Mouse (Mus musculus) hindbrain, postnatal 0 days (tissue): ENCODE data around the gene Gm20388. TPM values are rescaled to one million over a fixed set of nuclear protein-coding genes. Genes with fewer than 3 reads are reported as not detected.

Source experiments
- ATAC-seq: fragments of 200-750 bp; cut with Nextera tagmentation; 2 replicates; pipeline ENCODE4 v1.8.0; 2017; ENCODE audit warnings: mild to moderate bottlenecking, moderate TSS enrichment, moderate library complexity
- DNase-seq: peaks from one replicate; pipeline ENCODE4 v3.0.0-alpha.2; 2015; ENCODE audit warnings: low spot score
- H3K27ac ChIP-seq: fragments of 300-500 bp; sonication (generic); 2 replicates; pipeline ENCODE4 v1.5.1; 2014; ENCODE audit warnings: mild to moderate bottlenecking
- H3K27me3 ChIP-seq: fragments of 300-500 bp; sonication (generic); 2 replicates; pipeline ENCODE4 v1.6.1; 2014; ENCODE audit warnings: low read length, mixed read lengths; ENCODE audit not compliant: insufficient read depth
- H3K36me3 ChIP-seq: fragments of 300-500 bp; sonication (generic); 2 replicates; pipeline ENCODE4 v1.6.1; 2014; ENCODE audit warnings: low read length, mixed read lengths; ENCODE audit not compliant: insufficient read depth
- H3K4me1 ChIP-seq: fragments of 300-500 bp; sonication (generic); 2 replicates; pipeline ENCODE4 v1.6.1; 2014; ENCODE audit warnings: antibody characterized with exemption, low read length, mixed read lengths; ENCODE audit not compliant: insufficient read depth
- H3K4me2 ChIP-seq: fragments of 300-500 bp; sonication (generic); 2 replicates; pipeline ENCODE4 v1.6.1; 2014; ENCODE audit warnings: low read depth, mild to moderate bottlenecking, low read length, moderate library complexity, mixed read lengths
- H3K4me3 ChIP-seq: fragments of 300-500 bp; sonication (generic); 2 replicates; pipeline ENCODE4 v1.5.1; 2014; ENCODE audit warnings: low read length
- H3K9ac ChIP-seq: fragments of 300-500 bp; sonication (generic); replicated peaks from 2 replicates; pipeline ENCODE4 v1.6.1; 2014; ENCODE audit warnings: mild to moderate bottlenecking, low read length, moderate library complexity, mixed read lengths
- H3K9me3 ChIP-seq: fragments of 300-500 bp; sonication (generic); 2 replicates; pipeline ENCODE4 v1.6.1; 2016; ENCODE audit warnings: low read length, mixed read lengths
- CTCF ChIP-seq: IDR thresholded peaks from 2 replicates; pipeline ENCODE4 v1.5.1; 2016; ENCODE audit warnings: antibody characterized with exemption, control low read depth, low read depth
- WGBS: fragments of 180-500 bp; shearing (Covaris S2); extraction: QIAGEN DNeasy Blood & Tissue Kit; methylation state at CpG from one replicate; pipeline ENCODE4 v1.1.7; 2014; 5-methylcytosine and 5-hydroxymethylcytosine counted together
- polyA plus RNA-seq: library from polyadenylated mRNA; unstranded; fragments of >200 nt; fragmentation: Nextera tagmentation; extraction: Ambion mirVana; gene quantifications from 2 replicates; pipeline ENCODE4 v1.2.1, GENCODE M21; 2015
- total RNA-seq: library from RNA; depleted of rRNA; stranded (reverse); fragments of >200 nt; gene quantifications from 2 replicates; pipeline ENCODE4 v1.2.3, GENCODE M21; 2014

Gm20388 gene
- total and polyA plus RNA-seq, 2 experiments from 2014 or later, result 71.3 TPM; not detected in 1

DNA sequence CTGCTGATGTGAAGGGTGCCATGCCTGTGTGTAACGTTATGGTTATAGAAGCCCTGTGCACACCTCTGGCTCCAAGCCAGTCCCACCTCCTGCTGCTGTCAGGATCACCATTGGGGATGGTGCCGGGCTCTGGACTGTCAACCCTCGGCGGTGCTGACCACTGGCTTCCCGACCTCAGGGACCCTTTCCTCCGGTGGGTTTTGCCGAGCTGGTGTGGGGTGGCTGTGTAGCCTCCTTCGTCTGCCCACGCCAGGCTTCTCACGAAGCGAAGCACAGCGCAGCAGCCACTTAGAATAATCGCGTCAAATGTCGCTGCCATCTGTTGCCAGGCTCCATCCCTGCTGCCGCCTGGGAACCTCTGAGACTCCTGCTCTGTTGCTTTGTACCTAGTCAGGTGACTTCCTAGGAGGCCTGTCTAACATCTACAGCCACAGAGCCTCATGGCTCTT, 637.7 kb downstream of the Gm20388 start:
- no peak for TF ChIP-seq CTCF
- H3K27me3 ChIP-seq, result no peaks in the 10 kb centered on the region
- 34% methylated on average over 16 of the region's 16 CpGs for WGBS
- peak overlapping the region; percentile 35; the same call in 1 of the 2 replicates for H3K9ac ChIP-seq
- DNase-seq (peak; percentile 66), ATAC-seq (no peak)
- H3K4me1 ChIP-seq, result peaks cover 46% of the 10 kb centered on the region
- peak overlapping the region; percentile 70; the same call in 1 of the 2 replicates for H3K27ac ChIP-seq
- H3K9me3 ChIP-seq, result no peaks in the 10 kb centered on the region
- H3K4me3 ChIP-seq, result no peak overlapping the region
- H3K36me3 ChIP-seq, result no peaks in the 10 kb centered on the region
- peak overlapping the region; percentile 6; the same call in 1 of the 2 replicates for H3K4me2 ChIP-seq

DNA sequence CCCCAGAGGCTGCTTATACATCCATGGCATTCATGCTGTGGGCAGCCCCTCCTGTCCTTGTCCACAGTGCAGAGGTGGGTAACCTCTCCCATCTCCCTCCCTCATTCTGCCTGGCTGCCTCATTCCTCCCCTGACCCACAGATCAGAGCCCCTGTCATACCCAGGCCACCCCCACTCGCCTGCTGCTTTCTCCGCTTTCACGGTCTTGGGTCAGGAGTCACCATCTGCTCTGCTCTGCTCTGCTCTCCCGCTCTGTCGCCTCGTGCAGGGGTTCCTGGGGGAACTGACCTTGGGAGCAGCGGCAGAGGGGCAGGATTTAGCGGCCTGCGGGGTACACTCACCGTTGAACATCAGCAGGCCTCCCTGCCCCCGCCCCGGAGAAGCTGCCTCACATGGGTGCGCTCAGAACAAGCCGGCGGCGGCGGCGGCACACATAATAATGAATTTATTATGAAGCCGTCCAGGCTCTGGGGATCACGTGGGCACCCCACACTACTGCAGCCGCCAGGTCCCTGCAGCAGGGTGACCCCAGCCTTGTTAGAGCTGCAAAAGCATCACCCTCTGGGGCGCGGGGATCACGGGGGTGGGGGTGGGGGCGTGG, 638.8 kb downstream of the Gm20388 start:
- 9% methylated on average over 25 of the region's 25 CpGs for WGBS
- peak; percentile 60 for DNase-seq

DNA sequence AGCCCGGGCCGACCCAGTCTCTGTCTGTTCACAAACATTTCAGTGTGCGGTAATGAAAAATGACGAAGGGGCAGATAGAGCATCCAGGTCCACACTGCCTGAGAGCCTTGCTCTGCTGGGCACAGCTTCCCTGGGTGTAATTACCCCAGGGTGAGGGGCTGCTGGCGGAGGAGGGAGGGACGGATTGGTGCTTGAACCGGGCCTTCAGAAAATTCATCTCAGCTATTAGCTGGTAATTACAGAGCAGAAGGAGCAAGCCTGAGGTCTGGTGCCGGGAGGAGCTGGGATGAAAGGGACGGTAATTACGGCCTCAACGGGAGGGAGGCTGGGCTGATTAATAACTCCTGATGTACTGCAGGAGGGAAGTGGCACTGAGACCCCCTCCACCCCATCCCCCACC, 639.3 kb downstream of the Gm20388 start:
- DNase-seq, result peak; percentile 41

More for the DNA sequence above, 638.8 kb downstream of the Gm20388 start:
- Histone ChIP-seq H3K9me3 (no peaks in the 10 kb centered on the region), H3K4me3 (0 out of 2 replicates have a peak overlapping the region, but pooled peaks have one; percentile 3), H3K4me2 (peak overlapping the region; percentile 46), H3K27ac (peak overlapping the region; percentile 70), H3K9ac (peak overlapping the region; percentile 28; the same call in 1 of the 2 replicates), H3K27me3 (no peaks in the 10 kb centered on the region), H3K36me3 (no peaks in the 10 kb centered on the region), H3K4me1 (peaks cover 46% of the 10 kb centered on the region)
- peak; percentile 19; the same call in 1 of the 2 replicates for ATAC-seq
- no peak for TF ChIP-seq CTCF

DNA sequence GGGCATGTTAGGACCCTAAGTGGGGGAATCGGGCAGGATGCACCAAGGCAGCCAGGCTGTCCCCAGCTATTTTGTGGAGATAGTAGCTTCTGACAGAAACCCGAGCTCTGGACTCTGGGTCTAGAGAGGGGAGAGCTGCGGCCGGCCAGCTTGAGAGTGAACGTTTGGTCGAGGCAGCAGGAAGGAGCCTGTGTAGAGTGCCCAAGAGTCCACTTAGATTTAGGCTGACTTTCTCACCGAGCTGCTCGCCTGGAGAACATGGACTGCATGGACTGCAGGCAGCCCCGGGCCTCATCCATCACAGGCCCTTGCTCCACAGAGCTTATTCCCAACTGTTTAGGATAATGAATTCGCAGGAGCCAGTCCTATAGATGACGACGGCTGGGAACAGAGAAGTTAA, 639.8 kb downstream of the Gm20388 start:
- ATAC-seq (no peak), DNase-seq (no peak)
- Histone ChIP-seq H3K27me3 (no peaks in the 10 kb centered on the region), H3K36me3 (no peaks in the 10 kb centered on the region), H3K27ac (peak overlapping the region; percentile 70), H3K4me3 (no peak overlapping the region), H3K4me1 (peaks cover 46% of the 10 kb centered on the region), H3K9me3 (no peaks in the 10 kb centered on the region), H3K4me2 (peak overlapping the region; percentile 46; the same call in 1 of the 2 replicates), H3K9ac (no peak overlapping the region; the same call in 1 of the 2 replicates)
- TF ChIP-seq CTCF, result no peak
- WGBS, result 28% methylated on average over 12 of the region's 12 CpGs

More for the DNA sequence above, 639.3 kb downstream of the Gm20388 start:
- H3K36me3 ChIP-seq, result no peaks in the 10 kb centered on the region
- peak overlapping the region; percentile 70 for H3K27ac ChIP-seq
- H3K4me3 ChIP-seq, result no peak overlapping the region
- no peak for TF ChIP-seq CTCF
- WGBS, result 18% methylated on average over 11 of the region's 11 CpGs
- no peaks in the 10 kb centered on the region for H3K9me3 ChIP-seq
- H3K27me3 ChIP-seq, result no peaks in the 10 kb centered on the region
- H3K9ac ChIP-seq, result peak overlapping the region; percentile 28; the same call in 1 of the 2 replicates
- ATAC-seq, result peak; percentile 18; the same call in 1 of the 2 replicates
- H3K4me1 ChIP-seq, result peaks cover 46% of the 10 kb centered on the region
- H3K4me2 ChIP-seq, result peak overlapping the region; percentile 46

DNA sequence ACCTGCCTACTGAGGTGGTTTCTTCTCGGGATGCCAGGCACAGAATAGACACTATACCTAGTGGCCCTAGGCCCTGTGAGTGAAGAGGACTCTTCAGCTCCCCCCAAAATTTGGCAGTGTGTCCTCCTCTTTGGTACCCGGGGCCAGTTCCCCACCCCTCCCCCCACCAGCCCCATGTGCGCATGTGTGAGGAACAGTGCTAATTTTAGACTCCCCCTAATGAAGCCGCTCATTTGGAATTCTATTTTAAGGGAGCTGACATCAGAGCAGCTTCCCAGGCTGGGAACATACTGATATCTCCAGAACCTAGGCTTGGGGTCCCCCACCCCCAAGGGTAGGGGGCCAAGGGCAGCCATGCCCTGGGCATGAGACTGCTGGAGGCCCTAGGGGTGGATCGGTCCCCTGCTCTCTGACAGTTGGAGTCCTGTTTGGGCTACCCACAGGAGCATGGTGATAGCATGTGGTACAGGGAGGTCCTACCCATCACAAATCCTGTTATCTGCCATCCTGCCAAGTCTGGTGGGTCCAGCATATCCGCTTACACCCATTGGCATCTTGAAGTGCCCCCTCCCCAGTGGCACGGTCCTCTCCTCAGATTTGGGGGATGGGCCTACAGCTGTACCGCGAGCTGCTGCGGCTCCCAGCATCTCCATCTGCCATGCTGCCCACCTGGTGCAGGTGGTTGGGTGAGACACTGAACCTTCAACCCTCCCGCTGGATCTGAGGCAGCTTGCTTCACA, 640.5 kb downstream of the Gm20388 start:
- Histone ChIP-seq H3K36me3 (no peaks in the 10 kb centered on the region), H3K27me3 (no peaks in the 10 kb centered on the region), H3K27ac (peak overlapping the region; percentile 70; the same call in 1 of the 2 replicates), H3K4me1 (peaks cover 52% of the 10 kb centered on the region), H3K4me2 (peak overlapping the region; percentile 31; the same call in 1 of the 2 replicates), H3K4me3 (no peak overlapping the region), H3K9ac (no peak overlapping the region), H3K9me3 (no peaks in the 10 kb centered on the region)
- ATAC-seq (peak; percentile 18; the same call in 1 of the 2 replicates), DNase-seq (peak; percentile 66)
- TF ChIP-seq CTCF, result no peak
- 41% methylated on average over 11 of the region's 11 CpGs for WGBS

DNA sequence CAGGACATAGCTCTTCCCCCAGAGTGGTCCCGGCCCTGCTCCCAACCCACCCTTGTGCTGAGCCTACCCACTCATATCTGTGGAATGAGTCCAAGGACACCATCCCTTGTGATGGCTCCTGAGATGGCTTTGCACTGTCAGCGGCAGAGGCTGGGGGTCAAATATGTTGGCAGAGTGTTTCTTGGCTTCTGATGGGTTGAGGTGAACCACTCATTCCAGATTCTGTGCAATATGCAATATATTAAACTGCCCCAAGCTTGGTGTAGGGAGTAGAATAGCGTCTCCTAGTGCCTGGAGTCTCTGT, 641.0 kb downstream of the Gm20388 start:
- Histone ChIP-seq H3K4me1 (peaks cover 57% of the 10 kb centered on the region), H3K27ac (0 out of 2 replicates have a peak overlapping the region, but pooled peaks have one; percentile 70), H3K9ac (no peak overlapping the region), H3K9me3 (no peaks in the 10 kb centered on the region), H3K36me3 (no peaks in the 10 kb centered on the region), H3K4me3 (no peak overlapping the region), H3K4me2 (no peak overlapping the region), H3K27me3 (no peaks in the 10 kb centered on the region)
- no peak for TF ChIP-seq CTCF
- WGBS, result 66% methylated on average over 3 of the region's 3 CpGs
- DNase-seq (no peak), ATAC-seq (no peak)

GRCm38 (mm10) chr8:120552509-120552908, 641.9 kb downstream of the Gm20388 start:
- H3K27ac ChIP-seq, result no peak overlapping the region
- H3K27me3 ChIP-seq, result no peaks in the 10 kb centered on the region
- DNase-seq (no peak), ATAC-seq (no peak)
- no peak overlapping the region for H3K9ac ChIP-seq
- no peak for TF ChIP-seq CTCF
- H3K4me2 ChIP-seq, result no peak overlapping the region
- H3K4me3 ChIP-seq, result no peak overlapping the region
- H3K9me3 ChIP-seq, result no peaks in the 10 kb centered on the region
- H3K36me3 ChIP-seq, result no peaks in the 10 kb centered on the region
- WGBS, result 84% methylated on average over 11 of the region's 11 CpGs
- peaks cover 63% of the 10 kb centered on the region for H3K4me1 ChIP-seq
